Mouse (Mus musculus) liver, embryonic 13.5 days (tissue): ENCODE results near the gene Srsf3. TPM values are rescaled to one million over a fixed set of nuclear protein-coding genes. Genes with fewer than 3 reads are reported as not detected.
"Not testable (repeated sequence)": the region's sequence is repeated elsewhere in the genome, so short reads cannot be mapped to it uniquely, and the experiment has no call there.

Source experiments
- ATAC-seq: fragments of 200-750 bp; cut with Nextera tagmentation; 2 replicates; pipeline ENCODE4 v1.8.0; 2017; ENCODE audit warnings: low read depth, mild to moderate bottlenecking, moderate number of reproducible peaks, moderate library complexity
- DNase-seq: peaks from one replicate; pipeline ENCODE4 v3.0.0; 2022
- H3K27ac ChIP-seq: fragments of 300-500 bp; sonication (generic); 2 replicates; pipeline ENCODE4 v1.5.1; 2015; ENCODE audit warnings: moderate library complexity, mild to moderate bottlenecking, inconsistent platforms
- H3K27me3 ChIP-seq: fragments of 300-500 bp; sonication (generic); 2 replicates; pipeline ENCODE4 v1.6.1; 2015; ENCODE audit warnings: mild to moderate bottlenecking, inconsistent platforms
- H3K36me3 ChIP-seq: fragments of 300-500 bp; sonication (generic); 2 replicates; pipeline ENCODE4 v1.6.1; 2015; ENCODE audit warnings: mild to moderate bottlenecking, inconsistent platforms
- H3K4me1 ChIP-seq: fragments of 300-500 bp; sonication (generic); replicated peaks from 2 replicates; pipeline ENCODE4 v1.6.1; 2015; ENCODE audit warnings: inconsistent platforms
- H3K4me2 ChIP-seq: fragments of 300-500 bp; sonication (generic); 2 replicates; pipeline ENCODE4 v1.6.1; 2015; ENCODE audit warnings: inconsistent platforms, mild to moderate bottlenecking, moderate library complexity
- H3K4me3 ChIP-seq: fragments of 300-500 bp; sonication (generic); replicated peaks from 2 replicates; pipeline ENCODE4 v1.5.1; 2015; ENCODE audit warnings: mild to moderate bottlenecking, inconsistent platforms
- H3K9ac ChIP-seq: fragments of 300-500 bp; sonication (generic); 2 replicates; pipeline ENCODE4 v1.6.1; 2015; ENCODE audit warnings: mild to moderate bottlenecking, inconsistent platforms
- H3K9me3 ChIP-seq: fragments of 300-500 bp; sonication (generic); replicated peaks from 2 replicates; pipeline ENCODE4 v1.6.1; 2016; ENCODE audit warnings: inconsistent platforms
- WGBS: fragments of 180-500 bp; shearing (Covaris S2); methylation state at CpG from one replicate; pipeline ENCODE4 v1.1.7; 2015; ENCODE audit not compliant: insufficient replicate concordance; 5-methylcytosine and 5-hydroxymethylcytosine counted together
- polyA plus RNA-seq: library from polyadenylated mRNA; unstranded; fragments of >200 nt; fragmentation: Nextera tagmentation; extraction: Ambion mirVana; gene quantifications from 2 replicates; pipeline ENCODE4 v1.2.1, GENCODE M21; 2015

Srsf3 gene
- polyA plus RNA-seq, 1 experiment from 2014 or later = 320 TPM

DNA sequence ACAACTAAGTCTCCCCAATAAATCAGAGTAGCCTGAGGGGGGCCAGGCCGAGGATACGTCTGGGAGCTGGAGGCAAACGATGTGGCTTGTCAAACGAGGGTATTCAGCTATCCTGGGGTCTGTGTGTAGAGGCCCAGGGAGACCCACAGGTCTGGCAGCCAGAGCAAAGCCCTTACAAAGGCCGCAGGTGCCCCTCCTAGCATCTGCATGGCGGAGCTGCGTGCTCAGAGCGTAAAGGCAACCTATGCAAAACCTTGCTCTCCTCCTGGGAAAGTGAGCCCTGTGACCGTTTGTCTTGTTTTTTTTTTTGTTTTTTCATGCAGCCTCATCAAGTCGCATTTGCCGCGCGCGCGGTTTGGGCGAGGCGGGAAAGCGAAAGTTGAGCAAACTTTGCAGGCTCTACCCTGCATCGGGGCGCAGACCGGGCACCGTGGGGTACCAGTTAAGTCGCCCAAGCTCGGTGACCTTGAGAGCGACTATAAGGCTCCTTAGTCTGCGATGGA lies 606 bp upstream of the Srsf3 start:
- DNase-seq = no peak

DNA sequence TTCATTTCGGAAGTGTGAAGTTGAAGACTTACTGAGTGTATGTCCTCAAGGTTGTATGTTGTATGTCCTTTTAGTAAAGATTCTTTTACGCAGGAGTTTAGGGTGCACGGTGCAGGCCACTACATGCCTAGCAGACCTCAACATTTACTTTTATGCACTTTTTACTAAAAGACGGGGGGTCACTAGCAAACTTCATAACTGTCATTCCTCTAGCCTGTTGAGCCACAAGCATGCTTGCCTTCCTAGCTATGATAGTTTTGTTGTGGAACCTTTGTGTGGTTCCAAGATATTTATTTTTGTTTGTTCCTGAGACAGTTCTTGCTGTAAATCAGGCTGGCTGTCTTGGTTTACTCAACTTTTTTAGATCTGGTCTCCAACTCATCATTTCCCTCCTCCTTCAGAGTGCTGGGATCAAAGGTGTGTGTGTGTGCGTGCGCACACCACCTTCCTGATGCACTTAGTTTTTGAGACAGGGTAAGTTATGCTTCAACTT lies 1.2 kb downstream of the Srsf3 start:
- peak overlapping the region; percentile 92 for H3K9ac ChIP-seq
- peak overlapping the region; percentile 79 for H3K4me3 ChIP-seq
- H3K9me3 ChIP-seq = no peaks in the 10 kb centered on the region
- 0% methylated on average over 6 of the region's 6 CpGs for whole genome bisulfite sequencing
- ATAC-seq (no peak), DNase-seq (no peak)
- H3K4me1 ChIP-seq = peaks cover 56% of the 10 kb centered on the region
- peaks cover 46% of the 10 kb centered on the region for H3K36me3 ChIP-seq
- H3K4me2 ChIP-seq = peak overlapping the region; percentile 88
- peak overlapping the region; percentile 97 for H3K27ac ChIP-seq
- H3K27me3 ChIP-seq = no peaks in the 10 kb centered on the region

More for the DNA sequence above, 606 bp upstream of the Srsf3 start:
- ATAC-seq = peak; percentile 44
- H3K27me3 ChIP-seq = no peaks in the 10 kb centered on the region
- H3K4me3 ChIP-seq = peak overlapping the region; percentile 79
- 1% methylated on average over 26 of the region's 26 CpGs for WGBS
- peak overlapping the region; percentile 97 for H3K9ac ChIP-seq
- no peaks in the 10 kb centered on the region for H3K9me3 ChIP-seq
- H3K36me3 ChIP-seq = peaks cover 28% of the 10 kb centered on the region
- peak overlapping the region; percentile 97 for H3K27ac ChIP-seq
- H3K4me2 ChIP-seq = peak overlapping the region; percentile 92
- H3K4me1 ChIP-seq = peaks cover 41% of the 10 kb centered on the region

- ATAC-seq = no peak
- Histone ChIP-seq H3K27ac (peak overlapping the region; percentile 97), H3K36me3 (peaks cover 52% of the 10 kb centered on the region)
Observed at GRCm38 (mm10) chr17:29034264-29034663, 1.8 kb downstream of the Srsf3 start.

DNA sequence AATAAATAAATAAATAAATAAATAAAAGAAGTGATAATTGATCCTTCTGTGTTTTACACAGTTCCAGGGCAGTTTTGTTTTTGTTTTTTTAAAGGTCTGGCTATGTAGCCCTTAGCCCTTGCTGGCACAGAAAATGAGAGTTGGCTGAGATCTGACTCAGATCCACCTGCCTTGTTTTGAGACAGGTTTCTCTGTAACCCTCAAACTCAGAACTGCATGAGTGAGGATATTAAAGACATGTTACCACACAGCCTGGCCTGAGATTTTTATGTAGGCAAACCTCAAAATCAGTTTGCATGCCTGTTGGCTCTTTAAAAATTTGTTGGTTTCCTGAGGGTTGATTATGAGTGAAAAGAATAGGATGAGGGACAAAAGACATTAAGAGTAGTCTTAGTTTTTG lies 3.1 kb downstream of the Srsf3 start:
- Histone ChIP-seq H3K9ac (peak overlapping the region; percentile 92), H3K36me3 (peaks cover 65% of the 10 kb centered on the region), H3K27me3 (no peaks in the 10 kb centered on the region), H3K27ac (no peak overlapping the region), H3K4me2 (peak overlapping the region; percentile 88), H3K4me3 (peak overlapping the region; percentile 79), H3K4me1 (peaks cover 66% of the 10 kb centered on the region), H3K9me3 (no peaks in the 10 kb centered on the region)
- no peak for ATAC-seq
- DNase-seq = no peak

More at GRCm38 (mm10) chr17:29034264-29034663, 1.8 kb downstream of the Srsf3 start:
- Histone ChIP-seq H3K9ac (peak overlapping the region; percentile 92), H3K9me3 (no peaks in the 10 kb centered on the region), H3K4me2 (peak overlapping the region; percentile 88), H3K4me3 (peak overlapping the region; percentile 79), H3K27me3 (no peaks in the 10 kb centered on the region), H3K4me1 (peaks cover 57% of the 10 kb centered on the region)
- no peak for DNase-seq

DNA sequence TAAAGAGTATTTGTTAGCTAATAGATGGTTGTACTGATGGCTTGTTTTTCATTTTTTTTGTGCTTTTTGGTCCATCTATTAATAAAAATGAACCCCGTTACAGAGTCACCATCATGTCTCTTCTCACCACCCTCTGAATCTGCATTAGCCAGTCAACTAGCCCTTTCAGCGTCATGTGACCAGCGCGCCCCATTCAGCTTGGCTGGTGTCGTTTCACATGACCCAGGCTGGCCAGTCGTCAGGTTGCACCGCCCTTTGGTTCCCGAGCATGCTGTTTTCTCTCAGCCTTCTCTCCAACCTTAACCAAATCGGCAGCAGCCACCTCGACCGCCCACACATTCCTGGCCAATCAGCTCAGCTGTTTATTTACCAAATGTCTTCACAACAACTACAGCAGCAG lies 6.9 kb downstream of the Srsf3 start:
- H3K9me3 ChIP-seq = no peaks in the 10 kb centered on the region
- no peaks in the 10 kb centered on the region for H3K27me3 ChIP-seq
- peaks cover 94% of the 10 kb centered on the region for H3K36me3 ChIP-seq
- no peak overlapping the region for H3K27ac ChIP-seq
- peaks cover 57% of the 10 kb centered on the region for H3K4me1 ChIP-seq
- no peak overlapping the region; the same call in 1 of the 2 replicates for H3K4me2 ChIP-seq
- no peak for DNase-seq
- WGBS = 77% methylated on average over 11 of the region's 11 CpGs
- H3K4me3 ChIP-seq = no peak overlapping the region
- ATAC-seq = no peak
- H3K9ac ChIP-seq = no peak overlapping the region

DNA sequence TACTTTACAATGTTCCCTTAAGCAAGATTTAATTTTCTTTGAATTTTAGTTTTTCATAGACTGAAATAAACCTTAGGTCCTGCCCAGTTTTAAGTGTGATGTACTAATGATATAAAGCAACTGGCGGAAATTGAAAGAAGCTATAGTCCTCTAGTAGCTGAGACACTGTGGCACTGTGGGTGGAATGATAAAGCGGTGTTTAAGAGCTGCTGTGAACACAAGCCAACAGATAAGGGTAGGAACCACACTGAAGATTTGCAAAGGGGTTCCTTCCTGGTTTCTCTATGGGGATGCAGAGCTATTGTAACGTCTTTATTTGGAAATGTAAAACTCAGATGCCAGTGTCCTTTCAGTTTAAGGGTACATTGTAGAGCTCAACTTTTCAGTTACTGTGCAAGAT lies 9.2 kb downstream of the Srsf3 start:
- H3K4me3 ChIP-seq, DNase-seq, H3K27ac ChIP-seq, ATAC-seq, H3K4me2 ChIP-seq, H3K9me3 ChIP-seq, H3K27me3 ChIP-seq, H3K9ac ChIP-seq: not testable (repeated sequence)
- peaks cover 39% of the 10 kb centered on the region for H3K4me1 ChIP-seq
- 34% methylated on average over 3 of the region's 3 CpGs for WGBS
- H3K36me3 ChIP-seq = peaks cover 97% of the 10 kb centered on the region

- Histone ChIP-seq H3K4me1 (peaks cover 30% of the 10 kb centered on the region), H3K4me2 (no peak overlapping the region), H3K27me3 (no peaks in the 10 kb centered on the region), H3K27ac (no peak overlapping the region), H3K36me3 (peaks cover 97% of the 10 kb centered on the region), H3K4me3 (no peak overlapping the region), H3K9ac (no peak overlapping the region), H3K9me3 (no peaks in the 10 kb centered on the region)
- DNase-seq (no peak), ATAC-seq (no peak)
Observed at GRCm38 (mm10) chr17:29042569-29042968, 10.1 kb downstream of the Srsf3 start.

DNA sequence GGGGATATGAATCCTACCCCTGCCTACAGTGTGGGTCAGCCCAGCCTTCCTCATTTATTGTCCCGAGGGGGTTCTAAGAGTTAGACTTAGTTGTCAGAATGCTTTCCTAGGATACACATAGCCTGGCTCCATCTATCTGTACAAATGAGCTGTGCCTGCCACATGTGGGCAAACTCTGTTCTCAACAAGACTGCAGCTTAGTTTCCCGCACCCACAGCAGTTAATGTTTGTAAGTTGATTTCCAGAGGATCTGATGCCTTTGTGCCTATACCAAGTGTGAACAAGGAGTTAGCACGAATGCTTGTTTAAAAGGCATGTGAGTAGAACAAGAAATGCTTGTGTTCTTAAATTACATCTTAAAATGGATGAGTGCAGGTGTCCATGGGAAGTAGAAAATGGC lies 11.2 kb downstream of the Srsf3 start:
- Histone ChIP-seq H3K9me3 (no peaks in the 10 kb centered on the region), H3K36me3 (peaks cover 94% of the 10 kb centered on the region), H3K9ac (no peak overlapping the region), H3K4me3 (no peak overlapping the region), H3K27me3 (no peaks in the 10 kb centered on the region), H3K27ac (no peak overlapping the region), H3K4me1 (peaks cover 22% of the 10 kb centered on the region), H3K4me2 (no peak overlapping the region)
- 91% methylated on average over 3 of the region's 3 CpGs for WGBS
- DNase-seq = no peak
- no peak for ATAC-seq

DNA sequence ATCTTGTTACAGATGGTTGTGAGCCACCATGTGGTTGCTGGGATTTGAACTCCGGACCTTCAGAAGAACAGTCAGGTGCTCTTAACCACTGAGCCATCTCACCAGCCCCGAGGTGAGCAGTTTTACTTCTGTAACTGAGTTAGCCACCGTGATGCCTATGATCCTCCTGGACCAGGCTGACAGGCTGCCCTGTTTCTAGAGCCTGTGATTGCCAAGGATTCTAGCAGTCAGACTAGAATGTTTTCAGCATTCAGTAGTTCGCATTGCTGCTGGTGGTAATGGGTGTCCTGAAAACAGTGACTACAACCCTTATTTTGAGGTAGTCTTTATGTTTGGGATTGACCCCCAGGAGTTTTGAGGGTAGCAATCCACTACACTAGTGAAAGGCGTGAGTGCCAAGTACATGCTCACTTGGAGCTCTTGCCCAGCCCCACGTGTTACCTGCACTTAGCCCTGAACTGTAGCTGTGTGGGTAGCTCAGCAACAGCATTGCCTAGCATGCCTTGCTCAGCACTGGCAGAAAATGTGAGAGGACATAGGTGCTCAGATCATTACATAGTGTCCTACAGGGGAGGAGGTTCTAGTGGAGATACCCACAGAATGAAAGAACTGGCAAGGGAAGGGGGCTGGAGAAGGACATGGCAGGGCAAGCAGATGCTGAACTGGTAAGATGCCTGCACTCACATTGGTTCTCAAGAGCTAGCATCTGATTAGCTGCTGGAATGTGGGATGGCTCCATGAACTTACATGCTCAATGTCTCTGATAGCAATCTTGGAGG lies 11.9 kb downstream of the Srsf3 start:
- no peak overlapping the region; the same call in 1 of the 2 replicates for H3K27ac ChIP-seq
- peaks cover 26% of the 10 kb centered on the region for H3K4me1 ChIP-seq
- H3K9ac ChIP-seq = no peak overlapping the region
- H3K36me3 ChIP-seq = peaks cover 87% of the 10 kb centered on the region
- ATAC-seq (0 out of 2 replicates have a peak, but pooled peaks have one; percentile 8), DNase-seq (no peak)
- H3K4me2 ChIP-seq = no peak overlapping the region
- H3K4me3 ChIP-seq = no peak overlapping the region
- H3K9me3 ChIP-seq = no peaks in the 10 kb centered on the region
- no peaks in the 10 kb centered on the region for H3K27me3 ChIP-seq
- 82% methylated on average over 6 of the region's 6 CpGs for WGBS

GRCm38 (mm10) chr17:29044925-29045319 lies 12.5 kb downstream of the Srsf3 start:
- no peak overlapping the region for H3K27ac ChIP-seq
- H3K9me3 ChIP-seq = no peaks in the 10 kb centered on the region
- WGBS = 88% methylated on average over 1 of the region's 1 CpGs
- no peak for ATAC-seq
- peaks cover 26% of the 10 kb centered on the region for H3K4me1 ChIP-seq
- H3K4me3 ChIP-seq = no peak overlapping the region
- H3K36me3 ChIP-seq = peaks cover 81% of the 10 kb centered on the region
- H3K4me2 ChIP-seq = no peak overlapping the region
- no peaks in the 10 kb centered on the region for H3K27me3 ChIP-seq
- H3K9ac ChIP-seq = no peak overlapping the region
- DNase-seq = no peak

GRCm38 (mm10) chr17:29045741-29046530 lies 13.5 kb downstream of the Srsf3 start:
- H3K9ac ChIP-seq = no peak overlapping the region
- H3K4me2 ChIP-seq = no peak overlapping the region
- H3K4me3 ChIP-seq = no peak overlapping the region
- WGBS = 71% methylated on average over 12 of the region's 12 CpGs
- ATAC-seq (peak; percentile 12; the same call in 1 of the 2 replicates), DNase-seq (no peak)
- peak overlapping the region; percentile 32; the same call in 1 of the 2 replicates for H3K27ac ChIP-seq
- no peaks in the 10 kb centered on the region for H3K9me3 ChIP-seq
- H3K4me1 ChIP-seq = peaks cover 26% of the 10 kb centered on the region
- no peaks in the 10 kb centered on the region for H3K27me3 ChIP-seq
- H3K36me3 ChIP-seq = peaks cover 71% of the 10 kb centered on the region
